In genomic region chr16:32853492-32854049, GRCm38 (mm10) we compare ENCODE assay signal across 10 mouse cellular contexts. TPM values are rescaled to one million over a fixed set of nuclear protein-coding genes. Genes with fewer than 3 reads are reported as not detected.
DNase-seq lines count a peak whose midpoint lies in the region; ATAC-seq and TF ChIP-seq lines count a peak whose summit lies in the region.
"Had no signal": no experiment of that assay in that cellular context is flagged by ENCODE, and none has a peak within 500 bp of the region (broad histone marks: within the 10 kb centered on the region; RNA-seq: fewer than 3 reads in every experiment).

No protein-coding gene starts in this region.

- no peak overlapping the region for H3K9ac ChIP-seq in intestine, embryonic 14.5 days (ENCODE audit: low read length)
- no peak overlapping the region for H3K9ac ChIP-seq in intestine, embryonic 15.5 days
- H3K9ac ChIP-seq in heart, embryonic 11.5 days (ENCODE audit: low read depth, low read length), result peak overlapping the region; percentile 4; the same call in 1 of the 2 replicates
- no peak overlapping the region for H3K9ac ChIP-seq in midbrain, embryonic 14.5 days (replicated peaks; ENCODE audit: low read length)
- H3K9ac ChIP-seq: hindbrain, embryonic 13.5 days; limb, embryonic 13.5 days had no signal

- H3K36me3 ChIP-seq in intestine, embryonic 14.5 days (ENCODE audit: control insufficient read depth, insufficient read depth, low read length), result peaks cover 22% of the 10 kb centered on the region; the same call in 1 of the 2 replicates
- no peaks in the 10 kb centered on the region; the same call in none of the 2 replicates for H3K36me3 ChIP-seq in intestine, embryonic 15.5 days
- no peaks in the 10 kb centered on the region; the same call in 1 of the 2 replicates for H3K36me3 ChIP-seq in thymus, adult 2 months (ENCODE audit: control insufficient read depth, insufficient read depth, low read length)
- H3K36me3 ChIP-seq in heart, embryonic 11.5 days (ENCODE audit: control insufficient read depth, insufficient read depth, low read length), result peaks cover 7% of the 10 kb centered on the region
- peaks cover 16% of the 10 kb centered on the region for H3K36me3 ChIP-seq in midbrain, embryonic 14.5 days (ENCODE audit: control insufficient read depth, insufficient read depth, low read length)

- H3K4me2 ChIP-seq in intestine, embryonic 14.5 days (ENCODE audit: low read length), result no peak overlapping the region
- no peak overlapping the region for H3K4me2 ChIP-seq in intestine, embryonic 15.5 days (replicated peaks)
- peak overlapping the region; percentile 47 for H3K4me2 ChIP-seq in heart, embryonic 11.5 days
- H3K4me2 ChIP-seq in midbrain, embryonic 14.5 days (ENCODE audit: low read length), result no peak overlapping the region
- H3K4me2 ChIP-seq: hindbrain, embryonic 13.5 days; limb, embryonic 13.5 days had no signal

- peak overlapping the region; percentile 38; the same call in 1 of the 2 replicates for H3K27ac ChIP-seq in intestine, embryonic 14.5 days (ENCODE audit: low read depth)
- no peak overlapping the region for H3K27ac ChIP-seq in intestine, embryonic 15.5 days
- peak overlapping the region; percentile 18; the same call in 1 of the 2 replicates for H3K27ac ChIP-seq in thymus, adult 2 months (ENCODE audit: control insufficient read depth, insufficient read depth, low read length)
- peak overlapping the region; percentile 89 for H3K27ac ChIP-seq in heart, embryonic 11.5 days (ENCODE audit: low read depth, low read length)
- peak overlapping the region; percentile 80 for H3K27ac ChIP-seq in olfactory bulb, adult 2 months (ENCODE audit: insufficient read depth, low read depth, low read length)
- H3K27ac ChIP-seq in midbrain, embryonic 14.5 days (replicated peaks; ENCODE audit: low read depth, low read length), result no peak overlapping the region
- H3K27ac ChIP-seq: hindbrain, embryonic 13.5 days; limb, embryonic 13.5 days had no signal

- H3K27me3 ChIP-seq in intestine, embryonic 14.5 days (replicated peaks; ENCODE audit: control insufficient read depth, insufficient read depth, low read length), result no peaks in the 10 kb centered on the region
- no peaks in the 10 kb centered on the region for H3K27me3 ChIP-seq in intestine, embryonic 15.5 days (replicated peaks)
- H3K27me3 ChIP-seq in thymus, adult 2 months (ENCODE audit: control insufficient read depth, insufficient read depth, low read length), result no peaks in the 10 kb centered on the region
- H3K27me3 ChIP-seq in heart, embryonic 11.5 days (ENCODE audit: control insufficient read depth, insufficient read depth, low read length), result no peaks in the 10 kb centered on the region
- H3K27me3 ChIP-seq in midbrain, embryonic 14.5 days (ENCODE audit: control insufficient read depth, insufficient read depth, low read length), result no peaks in the 10 kb centered on the region
- H3K27me3 ChIP-seq: hindbrain, embryonic 13.5 days; limb, embryonic 13.5 days had no signal

- no peak overlapping the region for H3K4me3 ChIP-seq in intestine, embryonic 14.5 days (ENCODE audit: low read depth, low read length)
- H3K4me3 ChIP-seq in intestine, embryonic 15.5 days (replicated peaks), result no peak overlapping the region
- no peak overlapping the region for H3K4me3 ChIP-seq in thymus, adult 2 months (ENCODE audit: control insufficient read depth, insufficient read depth, low read length)
- no peak overlapping the region for H3K4me3 ChIP-seq in heart, embryonic 11.5 days (ENCODE audit: low read depth, low read length)
- no peak overlapping the region for H3K4me3 ChIP-seq in olfactory bulb, adult 2 months (ENCODE audit: insufficient read depth, low read depth, low read length)
- H3K4me3 ChIP-seq in midbrain, embryonic 14.5 days (replicated peaks; ENCODE audit: low read depth, low read length), result no peak overlapping the region
- H3K4me3 ChIP-seq: hindbrain, embryonic 13.5 days; limb, embryonic 13.5 days had no signal

- H3K9me3 ChIP-seq in intestine, embryonic 14.5 days (ENCODE audit: control insufficient read depth, low read length), result no peaks in the 10 kb centered on the region
- no peaks in the 10 kb centered on the region for H3K9me3 ChIP-seq in intestine, embryonic 15.5 days
- H3K9me3 ChIP-seq in heart, embryonic 11.5 days (replicated peaks; ENCODE audit: control insufficient read depth, low read length), result no peaks in the 10 kb centered on the region
- H3K9me3 ChIP-seq in midbrain, embryonic 14.5 days (ENCODE audit: control insufficient read depth, low read length), result no peaks in the 10 kb centered on the region
- H3K9me3 ChIP-seq: hindbrain, embryonic 13.5 days; limb, embryonic 13.5 days had no signal

- no peak for ATAC-seq in intestine, embryonic 14.5 days (replicated peaks; ENCODE audit: low FRiP score, low TSS enrichment, low read depth)
- no peak for ATAC-seq in intestine, embryonic 15.5 days
- no peak for ATAC-seq in heart, embryonic 11.5 days (replicated peaks; ENCODE audit: insufficient number of reproducible peaks, low FRiP score, low TSS enrichment)
- ATAC-seq in midbrain, embryonic 14.5 days (ENCODE audit: low FRiP score, low TSS enrichment), result no peak

- H3K4me1 ChIP-seq in intestine, embryonic 14.5 days (replicated peaks; ENCODE audit: control insufficient read depth, insufficient read depth, low read length), result 0 out of 2 replicates have a peak, but pooled peaks cover 3% of the 10 kb centered on the region
- 0 out of 2 replicates have a peak, but pooled peaks cover 2% of the 10 kb centered on the region for H3K4me1 ChIP-seq in intestine, embryonic 15.5 days (replicated peaks)
- peaks cover 10% of the 10 kb centered on the region for H3K4me1 ChIP-seq in thymus, adult 2 months (replicated peaks; ENCODE audit: control insufficient read depth, insufficient read depth, low read length)
- H3K4me1 ChIP-seq in heart, embryonic 11.5 days (ENCODE audit: control insufficient read depth, insufficient read depth, low read length), result peaks cover 25% of the 10 kb centered on the region
- H3K4me1 ChIP-seq in olfactory bulb, adult 2 months (ENCODE audit: control insufficient read depth, insufficient read depth, low read length), result peaks cover 21% of the 10 kb centered on the region
- H3K4me1 ChIP-seq in midbrain, embryonic 14.5 days (ENCODE audit: control insufficient read depth, insufficient read depth, low read length), result no peaks in the 10 kb centered on the region
- H3K4me1 ChIP-seq: limb, embryonic 13.5 days had no signal

- TF ChIP-seq CTCF in thymus, adult 2 months (IDR thresholded peaks at IDR 0.05; ENCODE audit: borderline replicate concordance, control insufficient read depth, extremely low read depth, insufficient read depth, low read length, poor library complexity), result no peak
- TF ChIP-seq CTCF in olfactory bulb, adult 2 months (IDR thresholded peaks at IDR 0.05; ENCODE audit: insufficient read depth, low read depth, low read length), result no peak

- 75% methylated on average over 13 of the region's 13 CpGs for WGBS in intestine, embryonic 14.5 days
- WGBS in intestine, embryonic 15.5 days, result 73% methylated on average over 13 of the region's 13 CpGs
- WGBS in thymus, adult 2 months, result 53% methylated on average over 13 of the region's 13 CpGs
- WGBS in heart, embryonic 11.5 days (ENCODE audit: insufficient replicate concordance), result 41% methylated on average over 13 of the region's 13 CpGs
- 22% methylated on average over 13 of the region's 13 CpGs for WGBS in olfactory bulb, adult 2 months
- WGBS in midbrain, embryonic 14.5 days, result 81% methylated on average over 13 of the region's 13 CpGs

- no peak for DNase-seq in intestine, embryonic 14.5 days (ENCODE audit: low spot score)
- DNase-seq in thymus, adult 2 months, result no peak
- no peak for DNase-seq in thymus, postnatal 14 days
- no peak for DNase-seq in B cell, adult 2 months
- DNase-seq in midbrain, embryonic 14.5 days, result no peak

- no peak for TF ChIP-seq POLR2A in thymus, adult 2 months (IDR thresholded peaks at IDR 0.05; ENCODE audit: control insufficient read depth, extremely low read depth, insufficient read depth, low read length, poor library complexity)
- no peak for TF ChIP-seq POLR2A in olfactory bulb, adult 2 months (IDR thresholded peaks at IDR 0.05; ENCODE audit: insufficient read depth, low read depth, low read length)

RNA-seq across cellular contexts. Expression of gene Fyttd1, which starts 23.7 kb away (rescaled TPM):
- polyA plus RNA-seq in intestine, embryonic 14.5 days (2014; fragmentation: Nextera tagmentation; extraction: Ambion mirVana), result 103 and 107 TPM in 2 replicates
- polyA plus RNA-seq in intestine, embryonic 15.5 days (2015; fragmentation: Nextera tagmentation; extraction: Ambion mirVana), result 72.6 and 97.7 TPM in 2 replicates
- polyA plus RNA-seq in thymus, adult 2 months (2012; rRNA removed), result 8.4 and 8.8 TPM in 2 replicates
- polyA plus RNA-seq in heart, embryonic 11.5 days (2014; fragmentation: Nextera tagmentation; extraction: Ambion mirVana), result 164 and 172 TPM in 2 replicates
- not detected in 2 replicates for polyA plus RNA-seq in olfactory bulb, adult 2 months (2012; ENCODE audit: insufficient read depth, insufficient read length, low replicate concordance, missing spikeins)
- polyA plus RNA-seq in midbrain, embryonic 14.5 days (2014; fragmentation: Nextera tagmentation; extraction: Ambion mirVana), result 167 and 171 TPM in 2 replicates

RNA-seq across cellular contexts. Expression of gene Rubcn, which starts 24.0 kb away (rescaled TPM):
- 18.2 and 19.3 TPM in 2 replicates for polyA plus RNA-seq in intestine, embryonic 14.5 days (2014; fragmentation: Nextera tagmentation; extraction: Ambion mirVana)
- 14.1 and 14.3 TPM in 2 replicates for polyA plus RNA-seq in intestine, embryonic 15.5 days (2015; fragmentation: Nextera tagmentation; extraction: Ambion mirVana)
- polyA plus RNA-seq in thymus, adult 2 months (2012; rRNA removed), result 33.9 and 36.4 TPM in 2 replicates
- 19.5 and 22.3 TPM in 2 replicates for polyA plus RNA-seq in heart, embryonic 11.5 days (2014; fragmentation: Nextera tagmentation; extraction: Ambion mirVana)
- not detected in 2 replicates for polyA plus RNA-seq in olfactory bulb, adult 2 months (2012; ENCODE audit: insufficient read depth, insufficient read length, low replicate concordance, missing spikeins)
- polyA plus RNA-seq in midbrain, embryonic 14.5 days (2014; fragmentation: Nextera tagmentation; extraction: Ambion mirVana), result 30.0 TPM in 2 replicates

RNA-seq across cellular contexts. Expression of gene Smbd1, which starts 43.3 kb away (rescaled TPM):
- not detected in 2 replicates for polyA plus RNA-seq in intestine, embryonic 14.5 days (2014; fragmentation: Nextera tagmentation; extraction: Ambion mirVana)
- polyA plus RNA-seq in intestine, embryonic 15.5 days (2015; fragmentation: Nextera tagmentation; extraction: Ambion mirVana), result 0.61 and 1.0 TPM in 2 replicates
- polyA plus RNA-seq in thymus, adult 2 months (2012; rRNA removed), result 0.18 TPM in 1 of 2 replicates, not detected in the other
- not detected in 2 replicates for polyA plus RNA-seq in heart, embryonic 11.5 days (2014; fragmentation: Nextera tagmentation; extraction: Ambion mirVana)
- not detected in 2 replicates for polyA plus RNA-seq in olfactory bulb, adult 2 months (2012; ENCODE audit: insufficient read depth, insufficient read length, low replicate concordance, missing spikeins)
- polyA plus RNA-seq in midbrain, embryonic 14.5 days (2014; fragmentation: Nextera tagmentation; extraction: Ambion mirVana), result not detected in 2 replicates
- polyA plus RNA-seq: hindbrain, embryonic 13.5 days; limb, embryonic 13.5 days had no signal

RNA-seq across cellular contexts. Expression of gene Muc20, which starts 56.3 kb away (rescaled TPM):
- polyA plus RNA-seq in intestine, embryonic 14.5 days (2014; fragmentation: Nextera tagmentation; extraction: Ambion mirVana), result 0.04 TPM in 1 of 2 replicates, not detected in the other
- polyA plus RNA-seq in intestine, embryonic 15.5 days (2015; fragmentation: Nextera tagmentation; extraction: Ambion mirVana), result 0.09 TPM in 1 of 2 replicates, not detected in the other
- 0.22 TPM in 1 of 2 replicates, not detected in the other for polyA plus RNA-seq in thymus, adult 2 months (2012; rRNA removed)
- polyA plus RNA-seq in heart, embryonic 11.5 days (2014; fragmentation: Nextera tagmentation; extraction: Ambion mirVana), result 0.21 TPM in 1 of 2 replicates, not detected in the other
- not detected in 2 replicates for polyA plus RNA-seq in olfactory bulb, adult 2 months (2012; ENCODE audit: insufficient read depth, insufficient read length, low replicate concordance, missing spikeins)
- polyA plus RNA-seq in midbrain, embryonic 14.5 days (2014; fragmentation: Nextera tagmentation; extraction: Ambion mirVana), result not detected in 2 replicates
- polyA plus RNA-seq: hindbrain, embryonic 13.5 days; limb, embryonic 13.5 days had no signal

Comparison
In these comparisons a context has a peak if more than half of its experiments do, and no peak if none do; other contexts are left out.
1. H3K27ac ChIP-seq: peak in intestine, embryonic 14.5 days (single experiment), thymus, adult 2 months (single experiment), heart, embryonic 11.5 days (single experiment) and olfactory bulb, adult 2 months (single experiment); none in intestine, embryonic 15.5 days (single experiment) and midbrain, embryonic 14.5 days (single experiment).